Mouse (Mus musculus): Measurements from ENCODE around the gene Fgf22.

DNA sequence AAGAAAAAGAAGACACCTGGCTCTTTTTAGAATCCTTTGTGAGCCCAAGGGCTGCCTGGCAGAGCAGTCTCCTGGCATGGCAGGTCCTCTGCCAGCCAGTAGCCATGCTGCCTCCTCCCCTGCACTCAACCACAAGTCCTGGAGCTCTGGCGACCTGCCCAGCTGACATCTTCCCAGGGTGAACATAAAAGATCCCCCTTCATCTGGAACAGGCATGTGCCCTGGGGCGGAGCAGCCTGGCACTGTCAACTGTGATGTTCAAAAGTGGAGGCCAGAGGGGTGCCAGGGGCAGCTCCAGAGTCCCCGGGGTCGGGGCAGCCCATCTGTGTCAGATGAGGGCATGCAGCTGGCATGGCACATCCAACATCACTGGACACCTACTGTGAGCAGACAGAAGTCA is 39.9 kb upstream of the Fgf22 start:
- TF ChIP-seq CTCF (IDR thresholded peaks at IDR 0.05) (no peak), EP300 (IDR thresholded peaks at IDR 0.05) (no peak)

All from lung, postnatal 0 days (tissue).